Mouse (Mus musculus): Measurements from ENCODE around the gene Rnaseh2b. TPM values are rescaled to one million over a fixed set of nuclear protein-coding genes. Genes with fewer than 3 reads are reported as not detected.

Gene Rnaseh2b
- polyA plus RNA-seq, 1 experiment from 2014 or later: 65.0 TPM

DNA sequence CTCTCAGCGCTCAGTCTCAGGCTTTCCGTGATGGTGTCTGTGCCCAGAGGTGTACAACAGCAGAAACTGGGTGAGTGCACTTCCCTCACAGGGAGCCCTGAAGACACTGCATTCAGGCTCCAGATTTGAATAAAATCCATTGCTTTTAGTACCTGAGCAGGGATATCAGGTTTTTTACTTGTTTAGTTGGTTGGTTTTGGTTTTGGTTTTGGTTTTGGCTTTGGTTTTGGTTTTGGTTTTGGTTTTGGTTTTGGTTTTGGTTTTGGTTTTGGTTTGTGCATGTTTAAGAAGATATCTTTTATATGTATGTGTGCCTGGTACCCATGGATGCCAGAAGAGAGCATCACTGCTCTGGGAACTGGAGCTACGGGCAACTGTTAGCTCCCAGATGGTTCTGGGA is 58.5 kb downstream of the Rnaseh2b start:
- no peak overlapping the region for H3K9ac ChIP-seq (replicated peaks; ENCODE audit: low read depth, low read length)
- H3K27ac ChIP-seq (ENCODE audit: low read length): no peak overlapping the region
- no peaks in the 10 kb centered on the region for H3K4me1 ChIP-seq (ENCODE audit: control insufficient read depth, insufficient read depth, low read length)
- ATAC-seq (ENCODE audit: insufficient number of reproducible peaks, insufficient read depth, low FRiP score, low read depth): no peak
- no peaks in the 10 kb centered on the region for H3K27me3 ChIP-seq (ENCODE audit: control insufficient read depth, insufficient read depth, low read length)
- H3K4me3 ChIP-seq (ENCODE audit: low read depth, low read length): no peak overlapping the region
- H3K4me2 ChIP-seq (replicated peaks; ENCODE audit: low read depth, low read length): no peak overlapping the region
- WGBS: 97% methylated on average over 3 of the region's 3 CpGs
- H3K36me3 ChIP-seq (ENCODE audit: control insufficient read depth, insufficient read depth, low read length): no peaks in the 10 kb centered on the region; the same call in 1 of the 2 replicates
- no peaks in the 10 kb centered on the region for H3K9me3 ChIP-seq (ENCODE audit: control insufficient read depth, low read depth, low read length)

GRCm38 (mm10) chr14:62353372-62353771 is 61.0 kb downstream of the Rnaseh2b start:
- H3K9ac ChIP-seq (replicated peaks; ENCODE audit: low read depth, low read length): no peak overlapping the region
- H3K27ac ChIP-seq (ENCODE audit: low read length): no peak overlapping the region
- no peak overlapping the region for H3K4me3 ChIP-seq (ENCODE audit: low read depth, low read length)
- no peaks in the 10 kb centered on the region for H3K9me3 ChIP-seq (ENCODE audit: control insufficient read depth, low read depth, low read length)
- H3K4me2 ChIP-seq (replicated peaks; ENCODE audit: low read depth, low read length): no peak overlapping the region
- ATAC-seq (ENCODE audit: insufficient number of reproducible peaks, insufficient read depth, low FRiP score, low read depth): no peak
- H3K36me3 ChIP-seq (ENCODE audit: control insufficient read depth, insufficient read depth, low read length): no peaks in the 10 kb centered on the region; the same call in 1 of the 2 replicates
- H3K27me3 ChIP-seq (ENCODE audit: control insufficient read depth, insufficient read depth, low read length): no peaks in the 10 kb centered on the region
- H3K4me1 ChIP-seq (ENCODE audit: control insufficient read depth, insufficient read depth, low read length): no peaks in the 10 kb centered on the region
- 91% methylated on average over 9 of the region's 9 CpGs for WGBS

DNA sequence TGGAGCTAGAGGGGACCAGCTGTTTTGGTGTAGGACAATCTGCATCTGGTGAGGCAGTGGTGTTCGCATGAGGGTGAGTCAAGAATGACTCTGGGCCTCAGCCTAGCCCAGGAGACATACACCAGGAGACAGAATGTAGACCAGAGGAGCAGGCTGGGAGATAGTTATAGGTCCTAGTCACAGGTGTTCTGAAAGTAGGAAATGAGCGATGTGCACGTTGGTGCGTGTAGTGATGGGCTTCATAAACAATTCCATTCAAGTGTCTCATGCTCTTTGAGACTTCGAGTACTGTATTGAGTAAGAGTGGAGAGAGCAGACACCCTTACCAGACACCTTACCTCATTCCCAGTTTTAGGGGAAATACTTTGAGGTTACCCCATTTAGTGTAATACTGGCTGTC is 61.4 kb downstream of the Rnaseh2b start:
- H3K4me1 ChIP-seq (ENCODE audit: control insufficient read depth, insufficient read depth, low read length): no peaks in the 10 kb centered on the region
- no peaks in the 10 kb centered on the region; the same call in 1 of the 2 replicates for H3K36me3 ChIP-seq (ENCODE audit: control insufficient read depth, insufficient read depth, low read length)
- H3K4me3 ChIP-seq (ENCODE audit: low read depth, low read length): no peak overlapping the region
- 93% methylated on average over 5 of the region's 5 CpGs for WGBS
- H3K9me3 ChIP-seq (ENCODE audit: control insufficient read depth, low read depth, low read length): no peaks in the 10 kb centered on the region
- no peaks in the 10 kb centered on the region for H3K27me3 ChIP-seq (ENCODE audit: control insufficient read depth, insufficient read depth, low read length)
- no peak overlapping the region for H3K4me2 ChIP-seq (replicated peaks; ENCODE audit: low read depth, low read length)
- no peak overlapping the region for H3K27ac ChIP-seq (ENCODE audit: low read length)
- no peak for ATAC-seq (ENCODE audit: insufficient number of reproducible peaks, insufficient read depth, low FRiP score, low read depth)
- no peak overlapping the region for H3K9ac ChIP-seq (replicated peaks; ENCODE audit: low read depth, low read length)

DNA sequence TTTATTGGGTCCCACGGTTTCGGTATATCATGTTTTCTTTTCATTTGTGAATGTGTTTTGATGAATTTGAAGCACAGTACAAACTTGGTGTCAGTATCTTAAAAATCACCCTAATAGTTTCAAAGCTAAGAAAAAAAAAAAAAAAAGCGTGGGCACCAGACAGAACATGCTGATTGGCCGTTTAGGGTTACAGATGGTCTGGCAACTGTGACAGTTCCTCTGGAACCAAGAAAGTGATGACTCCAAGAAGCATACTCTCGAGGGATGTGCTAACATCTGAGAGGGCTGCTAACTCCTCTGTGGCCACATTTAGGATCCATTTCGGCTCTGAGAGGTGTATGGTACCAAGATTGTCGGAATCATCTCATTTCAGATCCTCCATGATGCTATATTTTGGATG is 62.8 kb downstream of the Rnaseh2b start:
- Histone ChIP-seq H3K4me1 (ENCODE audit: control insufficient read depth, insufficient read depth, low read length) (no peaks in the 10 kb centered on the region), H3K4me2 (replicated peaks; ENCODE audit: low read depth, low read length) (no peak overlapping the region), H3K4me3 (ENCODE audit: low read depth, low read length) (no peak overlapping the region), H3K27me3 (ENCODE audit: control insufficient read depth, insufficient read depth, low read length) (no peaks in the 10 kb centered on the region), H3K9me3 (ENCODE audit: control insufficient read depth, low read depth, low read length) (no peaks in the 10 kb centered on the region), H3K36me3 (ENCODE audit: control insufficient read depth, insufficient read depth, low read length) (no peaks in the 10 kb centered on the region; the same call in 1 of the 2 replicates), H3K9ac (replicated peaks; ENCODE audit: low read depth, low read length) (no peak overlapping the region), H3K27ac (ENCODE audit: low read length) (no peak overlapping the region)
- no peak for ATAC-seq (ENCODE audit: insufficient number of reproducible peaks, insufficient read depth, low FRiP score, low read depth)
- WGBS: 83% methylated on average over 7 of the region's 7 CpGs

GRCm38 (mm10) chr14:62361263-62361980 is 69.0 kb downstream of the Rnaseh2b start:
- WGBS: 48% methylated on average over 8 of the region's 8 CpGs
- 0 out of 2 replicates have a peak, but pooled peaks have one; percentile 33 for ATAC-seq (ENCODE audit: insufficient number of reproducible peaks, insufficient read depth, low FRiP score, low read depth)
- H3K4me2 ChIP-seq (replicated peaks; ENCODE audit: low read depth, low read length): no peak overlapping the region
- H3K9ac ChIP-seq (replicated peaks; ENCODE audit: low read depth, low read length): no peak overlapping the region
- H3K9me3 ChIP-seq (ENCODE audit: control insufficient read depth, low read depth, low read length): no peaks in the 10 kb centered on the region
- no peaks in the 10 kb centered on the region for H3K4me1 ChIP-seq (ENCODE audit: control insufficient read depth, insufficient read depth, low read length)
- no peaks in the 10 kb centered on the region; the same call in 1 of the 2 replicates for H3K36me3 ChIP-seq (ENCODE audit: control insufficient read depth, insufficient read depth, low read length)
- no peak overlapping the region for H3K27ac ChIP-seq (ENCODE audit: low read length)
- H3K27me3 ChIP-seq (ENCODE audit: control insufficient read depth, insufficient read depth, low read length): no peaks in the 10 kb centered on the region
- H3K4me3 ChIP-seq (ENCODE audit: low read depth, low read length): no peak overlapping the region

DNA sequence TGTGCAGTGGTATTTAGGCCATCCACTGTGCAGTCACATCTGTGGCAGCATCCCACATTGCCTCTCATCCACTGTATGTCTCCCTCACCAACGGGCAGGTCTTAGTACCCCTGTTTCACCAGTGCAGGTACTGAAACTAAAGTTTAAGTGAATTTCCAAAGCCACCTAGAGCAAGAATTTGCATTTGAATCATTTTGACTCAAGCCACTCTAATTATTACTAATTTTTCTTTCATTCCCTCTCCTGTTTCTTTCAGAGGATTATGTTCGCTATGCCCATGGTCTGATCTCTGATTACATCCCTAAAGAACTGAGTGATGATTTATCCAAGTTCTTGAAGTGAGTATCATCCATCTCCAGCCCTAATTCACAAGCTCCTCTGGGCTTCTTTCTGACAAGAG is 71.4 kb downstream of the Rnaseh2b start:
- Histone ChIP-seq H3K4me3 (ENCODE audit: low read depth, low read length) (no peak overlapping the region), H3K9me3 (ENCODE audit: control insufficient read depth, low read depth, low read length) (no peaks in the 10 kb centered on the region), H3K4me1 (ENCODE audit: control insufficient read depth, insufficient read depth, low read length) (no peaks in the 10 kb centered on the region), H3K27ac (ENCODE audit: low read length) (no peak overlapping the region), H3K27me3 (ENCODE audit: control insufficient read depth, insufficient read depth, low read length) (no peaks in the 10 kb centered on the region), H3K9ac (replicated peaks; ENCODE audit: low read depth, low read length) (no peak overlapping the region), H3K4me2 (replicated peaks; ENCODE audit: low read depth, low read length) (no peak overlapping the region), H3K36me3 (ENCODE audit: control insufficient read depth, insufficient read depth, low read length) (no peaks in the 10 kb centered on the region; the same call in 1 of the 2 replicates)
- 94% methylated on average over 2 of the region's 2 CpGs for WGBS
- ATAC-seq (ENCODE audit: insufficient number of reproducible peaks, insufficient read depth, low FRiP score, low read depth): no peak

DNA sequence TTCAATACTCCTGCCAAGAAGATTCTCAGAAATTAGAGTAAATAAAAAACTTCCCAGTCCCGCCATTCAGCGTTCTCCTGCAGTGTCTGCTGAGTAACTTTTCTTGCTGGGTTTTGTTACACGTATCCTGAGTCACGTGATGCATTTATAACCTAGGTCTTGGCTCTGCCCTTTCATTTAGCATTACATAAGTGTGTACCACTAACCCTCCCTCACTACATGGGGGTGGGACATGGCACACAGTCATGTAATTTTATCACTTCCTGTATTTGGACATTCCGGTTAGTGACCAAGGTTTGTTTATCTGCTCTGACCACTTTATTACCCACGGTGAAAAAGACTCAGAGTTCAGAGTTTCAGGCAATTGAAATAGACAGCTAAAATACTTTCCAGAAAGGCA is 78.4 kb downstream of the Rnaseh2b start:
- Histone ChIP-seq H3K4me2 (replicated peaks; ENCODE audit: low read depth, low read length) (no peak overlapping the region), H3K27me3 (ENCODE audit: control insufficient read depth, insufficient read depth, low read length) (no peaks in the 10 kb centered on the region), H3K9me3 (ENCODE audit: control insufficient read depth, low read depth, low read length) (no peaks in the 10 kb centered on the region), H3K4me1 (ENCODE audit: control insufficient read depth, insufficient read depth, low read length) (0 out of 2 replicates have a peak, but pooled peaks cover 11% of the 10 kb centered on the region), H3K27ac (ENCODE audit: low read length) (no peak overlapping the region), H3K9ac (replicated peaks; ENCODE audit: low read depth, low read length) (no peak overlapping the region), H3K36me3 (ENCODE audit: control insufficient read depth, insufficient read depth, low read length) (no peaks in the 10 kb centered on the region; the same call in 1 of the 2 replicates), H3K4me3 (ENCODE audit: low read depth, low read length) (no peak overlapping the region)
- no peak for ATAC-seq (ENCODE audit: insufficient number of reproducible peaks, insufficient read depth, low FRiP score, low read depth)
- WGBS: 40% methylated on average over 6 of the region's 6 CpGs

DNA sequence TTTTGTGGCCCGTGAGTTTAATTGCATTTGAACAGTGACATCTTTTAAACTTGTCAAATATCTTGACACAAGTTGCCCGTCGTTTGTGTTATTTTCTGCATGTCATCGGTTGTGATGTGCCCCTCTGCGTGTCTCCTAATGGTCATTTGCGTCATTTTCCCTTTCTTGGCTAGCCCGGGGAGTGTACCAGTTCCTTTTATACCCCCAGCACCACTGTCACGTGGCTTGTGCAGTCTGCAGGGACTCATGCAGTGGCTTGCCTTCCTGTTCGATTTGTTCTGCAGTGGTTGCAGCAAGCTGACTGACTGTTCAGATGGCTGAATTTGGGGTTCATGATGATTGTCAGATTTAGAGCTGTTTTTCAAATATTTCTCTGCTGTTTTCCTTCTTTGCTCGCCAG is 81.6 kb downstream of the Rnaseh2b start:
- ATAC-seq (ENCODE audit: insufficient number of reproducible peaks, insufficient read depth, low FRiP score, low read depth): no peak
- Histone ChIP-seq H3K4me1 (ENCODE audit: control insufficient read depth, insufficient read depth, low read length) (0 out of 2 replicates have a peak, but pooled peaks cover 12% of the 10 kb centered on the region), H3K36me3 (ENCODE audit: control insufficient read depth, insufficient read depth, low read length) (no peaks in the 10 kb centered on the region; the same call in 1 of the 2 replicates), H3K9me3 (ENCODE audit: control insufficient read depth, low read depth, low read length) (no peaks in the 10 kb centered on the region), H3K9ac (replicated peaks; ENCODE audit: low read depth, low read length) (no peak overlapping the region), H3K4me3 (ENCODE audit: low read depth, low read length) (no peak overlapping the region), H3K27ac (ENCODE audit: low read length) (peak overlapping the region; percentile 17; the same call in 1 of the 2 replicates), H3K27me3 (ENCODE audit: control insufficient read depth, insufficient read depth, low read length) (no peaks in the 10 kb centered on the region), H3K4me2 (replicated peaks; ENCODE audit: low read depth, low read length) (no peak overlapping the region)
- WGBS: 67% methylated on average over 10 of the region's 10 CpGs
